Mouse (Mus musculus) stomach, postnatal 0 days (tissue): ENCODE measurements around the gene Mapk8ip1. TPM values are rescaled to one million over a fixed set of nuclear protein-coding genes. Genes with fewer than 3 reads are reported as not detected.

Source experiments
- ATAC-seq: fragments of 200-750 bp; cut with Nextera tagmentation; 2 replicates; pipeline ENCODE4 v1.8.0; 2017; ENCODE audit not compliant: low FRiP score, low TSS enrichment
- DNase-seq: peaks from one replicate; pipeline ENCODE4 v3.0.0-alpha.2; 2016; ENCODE audit warnings: low spot score
- H3K27ac ChIP-seq: fragments of 300-500 bp; sonication (generic); replicated peaks from 2 replicates; pipeline ENCODE4 v1.5.1; 2014; ENCODE audit warnings: mild to moderate bottlenecking, control low read depth
- H3K27me3 ChIP-seq: fragments of 300-500 bp; sonication (generic); 2 replicates; pipeline ENCODE4 v1.6.1; 2014; ENCODE audit warnings: low read length; ENCODE audit not compliant: control insufficient read depth, insufficient read depth
- H3K36me3 ChIP-seq: fragments of 300-500 bp; sonication (generic); 2 replicates; pipeline ENCODE4 v1.6.1; 2014; ENCODE audit warnings: low read length, mixed read lengths; ENCODE audit not compliant: control insufficient read depth, insufficient read depth
- H3K4me1 ChIP-seq: fragments of 300-500 bp; sonication (generic); replicated peaks from 2 replicates; pipeline ENCODE4 v1.6.1; 2014; ENCODE audit warnings: antibody characterized with exemption; ENCODE audit not compliant: control insufficient read depth, insufficient read depth
- H3K4me2 ChIP-seq: fragments of 300-500 bp; sonication (generic); replicated peaks from 2 replicates; pipeline ENCODE4 v1.6.1; 2014; ENCODE audit warnings: low read depth, mild to moderate bottlenecking, control low read depth, moderate library complexity
- H3K4me3 ChIP-seq: fragments of 300-500 bp; sonication (generic); 2 replicates; pipeline ENCODE4 v1.5.1; 2014; ENCODE audit warnings: low read depth, low read length, control low read depth
- H3K9ac ChIP-seq: fragments of 300-500 bp; sonication (generic); 2 replicates; pipeline ENCODE4 v1.6.1; 2014; ENCODE audit warnings: mild to moderate bottlenecking, low read length, control low read depth, mixed read lengths
- H3K9me3 ChIP-seq: fragments of 300-500 bp; sonication (generic); 2 replicates; pipeline ENCODE4 v1.6.1; 2016; ENCODE audit warnings: low read length; ENCODE audit not compliant: control insufficient read depth
- CTCF ChIP-seq: IDR thresholded peaks from 2 replicates; pipeline ENCODE4 v1.5.1; 2016; ENCODE audit warnings: antibody characterized with exemption, low read depth, mild to moderate bottlenecking, moderate library complexity
- EP300 ChIP-seq: optimal IDR thresholded peaks from 2 replicates; pipeline ENCODE3; 2016; ENCODE audit warnings: antibody characterized with exemption
- WGBS: fragments of 180-500 bp; shearing (Covaris S2); extraction: QIAGEN DNeasy Blood & Tissue Kit; methylation state at CpG from one replicate; pipeline ENCODE4 v1.1.7; 2014; 5-methylcytosine and 5-hydroxymethylcytosine counted together
- polyA plus RNA-seq: library from polyadenylated mRNA; unstranded; fragments of >200 nt; fragmentation: Nextera tagmentation; extraction: Ambion mirVana; gene quantifications from 2 replicates; pipeline ENCODE4 v1.2.1, GENCODE M21; 2015

Gene Mapk8ip1
- polyA plus RNA-seq, 1 experiment from 2014 or later = 10.3 TPM

GRCm38 (mm10) chr2:92408309-92409045 lies 7.4 kb upstream of the Mapk8ip1 start:
- peaks cover 52% of the 10 kb centered on the region for H3K36me3 ChIP-seq
- ATAC-seq (no peak), DNase-seq (no peak)
- no peak overlapping the region for H3K9ac ChIP-seq
- no peak overlapping the region for H3K27ac ChIP-seq
- WGBS = 88% methylated on average over 18 of the region's 18 CpGs
- no peaks in the 10 kb centered on the region for H3K4me1 ChIP-seq
- H3K4me2 ChIP-seq = no peak overlapping the region
- H3K4me3 ChIP-seq = no peak overlapping the region
- no peak for TF ChIP-seq EP300
- H3K9me3 ChIP-seq = no peaks in the 10 kb centered on the region
- no peaks in the 10 kb centered on the region for H3K27me3 ChIP-seq

DNA sequence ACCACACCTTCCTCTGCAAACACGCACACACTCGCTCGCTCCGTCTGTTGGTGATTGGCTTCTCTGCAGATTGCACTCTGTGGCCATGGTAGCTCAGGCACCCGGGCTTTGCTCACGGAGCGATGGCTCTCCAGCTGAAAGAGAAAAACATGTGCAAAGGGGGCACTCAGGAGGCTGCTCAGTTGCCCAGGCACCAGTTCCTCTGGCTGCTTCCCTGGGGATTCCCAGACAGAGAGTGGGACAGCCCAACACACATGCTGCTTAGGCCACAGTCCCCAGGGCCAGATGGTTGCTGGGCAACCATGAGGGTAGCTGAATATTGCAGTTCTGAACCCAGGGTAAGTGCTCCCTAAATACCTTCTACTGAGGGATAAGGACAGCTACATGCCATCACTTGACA lies 4.6 kb upstream of the Mapk8ip1 start:
- Histone ChIP-seq H3K4me1 (no peaks in the 10 kb centered on the region; the same call in 1 of the 2 replicates), H3K9ac (no peak overlapping the region), H3K27ac (no peak overlapping the region), H3K4me2 (no peak overlapping the region), H3K27me3 (no peaks in the 10 kb centered on the region), H3K4me3 (no peak overlapping the region), H3K36me3 (peaks cover 29% of the 10 kb centered on the region), H3K9me3 (no peaks in the 10 kb centered on the region)
- ATAC-seq (no peak), DNase-seq (no peak)
- TF ChIP-seq EP300 = no peak
- TF ChIP-seq CTCF = no peak
- 74% methylated on average over 7 of the region's 7 CpGs for WGBS

DNA sequence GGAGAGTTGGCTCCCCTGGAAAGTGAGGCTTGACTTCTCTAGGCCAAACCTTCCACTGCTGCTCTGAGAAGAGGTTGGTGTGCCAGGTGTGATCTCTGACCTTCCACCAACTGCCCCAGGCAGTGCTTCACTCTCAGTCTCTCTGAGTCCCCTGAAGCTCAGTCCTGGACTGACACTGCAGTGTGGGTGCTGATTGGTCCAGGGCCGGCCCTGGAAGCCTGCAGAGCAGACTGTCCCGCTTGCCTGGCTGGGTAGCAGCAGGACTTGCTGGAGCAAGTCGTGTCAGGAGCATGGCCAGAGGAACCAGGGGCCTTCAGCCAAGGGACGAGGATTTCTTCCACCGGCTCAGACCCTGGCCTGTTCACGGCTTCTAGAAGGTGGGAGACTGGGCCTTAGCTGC lies 3.7 kb upstream of the Mapk8ip1 start:
- DNase-seq (no peak), ATAC-seq (no peak)
- Histone ChIP-seq H3K9me3 (no peaks in the 10 kb centered on the region), H3K27me3 (no peaks in the 10 kb centered on the region), H3K4me2 (no peak overlapping the region), H3K36me3 (peaks cover 25% of the 10 kb centered on the region), H3K9ac (no peak overlapping the region), H3K27ac (no peak overlapping the region), H3K4me3 (no peak overlapping the region), H3K4me1 (no peaks in the 10 kb centered on the region; the same call in 1 of the 2 replicates)
- TF ChIP-seq EP300 (no peak), CTCF (no peak)
- WGBS = 78% methylated on average over 6 of the region's 6 CpGs

DNA sequence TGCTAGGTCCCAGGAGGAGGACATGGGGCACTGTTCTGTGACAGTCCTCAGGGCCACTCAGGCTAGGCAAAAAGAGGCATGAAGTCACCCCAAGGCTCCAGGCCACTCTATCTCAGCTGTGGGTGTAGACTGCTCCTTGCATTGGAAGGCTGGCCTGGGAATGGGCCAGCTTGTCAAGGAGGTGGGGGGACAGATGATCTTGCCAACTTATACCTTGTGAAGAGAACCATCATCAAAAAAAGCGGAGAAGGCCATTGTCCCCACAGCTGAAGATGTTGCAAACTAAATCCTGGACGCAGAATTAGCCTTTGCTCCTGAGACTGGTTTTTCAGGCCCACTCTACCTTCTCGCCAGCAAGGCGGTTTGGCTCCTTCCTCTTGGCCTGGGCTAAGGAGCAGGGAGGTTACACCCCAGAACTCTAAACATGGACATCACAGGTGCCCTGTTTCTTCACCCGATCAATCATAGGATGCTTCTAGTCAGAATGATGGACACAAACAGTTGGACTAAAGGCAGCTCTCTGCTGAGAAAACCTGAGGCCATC lies 2.8 kb upstream of the Mapk8ip1 start:
- Histone ChIP-seq H3K4me3 (no peak overlapping the region), H3K9me3 (no peaks in the 10 kb centered on the region), H3K36me3 (peaks cover 19% of the 10 kb centered on the region), H3K4me1 (no peaks in the 10 kb centered on the region; the same call in 1 of the 2 replicates), H3K4me2 (no peak overlapping the region), H3K9ac (no peak overlapping the region), H3K27me3 (no peaks in the 10 kb centered on the region), H3K27ac (no peak overlapping the region)
- no peak for DNase-seq
- TF ChIP-seq CTCF (no peak), EP300 (no peak)
- ATAC-seq = no peak
- WGBS = 90% methylated on average over 5 of the region's 5 CpGs

- no peak for TF ChIP-seq CTCF
- TF ChIP-seq EP300 = no peak
- H3K9ac ChIP-seq = no peak overlapping the region
- H3K27ac ChIP-seq = no peak overlapping the region
- no peak overlapping the region for H3K4me3 ChIP-seq
- peaks cover 10% of the 10 kb centered on the region for H3K36me3 ChIP-seq
- no peak overlapping the region for H3K4me2 ChIP-seq
- DNase-seq (no peak), ATAC-seq (no peak)
- WGBS = 75% methylated on average over 4 of the region's 4 CpGs
- no peaks in the 10 kb centered on the region; the same call in 1 of the 2 replicates for H3K4me1 ChIP-seq
- no peaks in the 10 kb centered on the region for H3K27me3 ChIP-seq
- H3K9me3 ChIP-seq = no peaks in the 10 kb centered on the region
These were observed 1.7 kb upstream of the Mapk8ip1 start for GRCm38 (mm10) chr2:92402591-92403326.
